Mouse (Mus musculus) hindbrain, postnatal 0 days (tissue): ENCODE results near the gene 4930568D16Rik. TPM values are rescaled to one million over a fixed set of nuclear protein-coding genes. Genes with fewer than 3 reads are reported as not detected.

Experiments used
- ATAC-seq: fragments of 200-750 bp; cut with Nextera tagmentation; 2 replicates; pipeline ENCODE4 v1.8.0; 2017; ENCODE audit warnings: mild to moderate bottlenecking, moderate TSS enrichment, moderate library complexity
- DNase-seq: peaks from one replicate; pipeline ENCODE4 v3.0.0-alpha.2; 2015; ENCODE audit warnings: low spot score
- H3K27ac ChIP-seq: fragments of 300-500 bp; sonication (generic); 2 replicates; pipeline ENCODE4 v1.5.1; 2014; ENCODE audit warnings: mild to moderate bottlenecking
- H3K27me3 ChIP-seq: fragments of 300-500 bp; sonication (generic); 2 replicates; pipeline ENCODE4 v1.6.1; 2014; ENCODE audit warnings: low read length, mixed read lengths; ENCODE audit not compliant: insufficient read depth
- H3K36me3 ChIP-seq: fragments of 300-500 bp; sonication (generic); 2 replicates; pipeline ENCODE4 v1.6.1; 2014; ENCODE audit warnings: low read length, mixed read lengths; ENCODE audit not compliant: insufficient read depth
- H3K4me1 ChIP-seq: fragments of 300-500 bp; sonication (generic); 2 replicates; pipeline ENCODE4 v1.6.1; 2014; ENCODE audit warnings: antibody characterized with exemption, low read length, mixed read lengths; ENCODE audit not compliant: insufficient read depth
- H3K4me2 ChIP-seq: fragments of 300-500 bp; sonication (generic); 2 replicates; pipeline ENCODE4 v1.6.1; 2014; ENCODE audit warnings: low read depth, mild to moderate bottlenecking, low read length, moderate library complexity, mixed read lengths
- H3K4me3 ChIP-seq: fragments of 300-500 bp; sonication (generic); 2 replicates; pipeline ENCODE4 v1.5.1; 2014; ENCODE audit warnings: low read length
- H3K9ac ChIP-seq: fragments of 300-500 bp; sonication (generic); replicated peaks from 2 replicates; pipeline ENCODE4 v1.6.1; 2014; ENCODE audit warnings: mild to moderate bottlenecking, low read length, moderate library complexity, mixed read lengths
- H3K9me3 ChIP-seq: fragments of 300-500 bp; sonication (generic); 2 replicates; pipeline ENCODE4 v1.6.1; 2016; ENCODE audit warnings: low read length, mixed read lengths
- CTCF ChIP-seq: IDR thresholded peaks from 2 replicates; pipeline ENCODE4 v1.5.1; 2016; ENCODE audit warnings: antibody characterized with exemption, control low read depth, low read depth
- WGBS: fragments of 180-500 bp; shearing (Covaris S2); extraction: QIAGEN DNeasy Blood & Tissue Kit; methylation state at CpG from one replicate; pipeline ENCODE4 v1.1.7; 2014; 5-methylcytosine and 5-hydroxymethylcytosine counted together
- polyA plus RNA-seq: library from polyadenylated mRNA; unstranded; fragments of >200 nt; fragmentation: Nextera tagmentation; extraction: Ambion mirVana; gene quantifications from 2 replicates; pipeline ENCODE4 v1.2.1, GENCODE M21; 2015
- total RNA-seq: library from RNA; depleted of rRNA; stranded (reverse); fragments of >200 nt; gene quantifications from 2 replicates; pipeline ENCODE4 v1.2.3, GENCODE M21; 2014

Gene 4930568D16Rik
- total and polyA plus RNA-seq, 2 experiments from 2014 or later, result not detected

DNA sequence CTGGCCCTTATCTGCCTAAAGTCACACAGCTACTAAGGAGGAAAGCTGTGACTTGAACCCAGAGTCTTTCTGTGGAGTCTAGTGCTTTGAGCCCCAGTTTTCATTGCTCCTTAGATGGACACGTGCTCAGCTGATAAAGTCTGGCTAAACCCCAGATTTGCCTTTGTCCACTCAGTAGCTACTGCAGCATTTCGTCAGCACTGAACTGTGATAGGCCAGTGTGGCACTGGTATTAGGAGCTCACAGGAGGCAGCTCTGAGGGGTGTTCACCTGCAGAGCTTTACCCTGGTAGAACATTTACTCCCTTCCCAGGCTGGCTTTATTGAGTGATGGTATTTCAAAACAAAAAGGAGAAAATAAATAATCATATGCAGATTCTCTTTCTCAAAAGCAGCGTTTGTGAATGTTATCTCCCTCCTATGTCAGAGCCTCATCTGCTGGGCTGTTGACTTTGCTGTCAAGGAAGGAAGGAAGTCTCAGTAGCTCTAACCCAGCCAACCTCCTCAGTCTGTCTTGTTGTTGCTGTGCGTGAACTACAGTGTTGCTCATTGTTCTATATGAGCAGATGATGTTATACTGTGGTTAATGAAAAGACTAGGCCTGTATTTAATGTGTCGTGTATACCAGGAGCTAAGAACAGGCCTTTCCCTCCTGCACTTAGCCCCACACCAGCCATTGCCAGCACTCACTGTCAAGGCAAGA, 41.0 kb upstream of the 4930568D16Rik start:
- Histone ChIP-seq H3K4me1 (no peaks in the 10 kb centered on the region), H3K4me3 (no peak overlapping the region), H3K27ac (no peak overlapping the region), H3K36me3 (no peaks in the 10 kb centered on the region), H3K27me3 (no peaks in the 10 kb centered on the region), H3K9me3 (no peaks in the 10 kb centered on the region), H3K9ac (no peak overlapping the region), H3K4me2 (no peak overlapping the region)
- no peak for TF ChIP-seq CTCF
- WGBS, result 80% methylated on average over 5 of the region's 5 CpGs
- ATAC-seq, result no peak
- no peak for DNase-seq

DNA sequence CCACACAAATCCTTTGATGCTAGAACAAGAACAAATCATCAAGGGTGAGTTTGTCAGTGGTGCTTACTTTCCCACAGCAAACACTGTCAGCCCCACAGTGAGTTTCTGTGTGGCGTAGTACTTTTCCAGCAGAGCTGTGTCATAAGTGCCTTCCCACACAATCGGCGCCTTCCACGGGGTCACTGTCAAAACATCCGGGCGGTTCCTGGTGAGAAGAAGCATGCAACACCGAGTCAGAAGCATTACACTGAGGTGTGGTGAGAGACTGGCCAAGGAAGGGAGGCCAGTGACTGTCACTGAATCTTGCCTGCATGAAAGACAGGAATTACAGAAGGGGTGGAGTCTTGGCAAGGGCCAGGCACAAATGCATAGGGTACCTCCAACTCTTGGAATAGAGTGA, 40.3 kb upstream of the 4930568D16Rik start:
- no peak overlapping the region for H3K27ac ChIP-seq
- H3K36me3 ChIP-seq, result no peaks in the 10 kb centered on the region
- no peaks in the 10 kb centered on the region for H3K4me1 ChIP-seq
- no peak for DNase-seq
- 79% methylated on average over 7 of the region's 7 CpGs for WGBS
- no peak for ATAC-seq
- TF ChIP-seq CTCF, result no peak
- H3K9me3 ChIP-seq, result no peaks in the 10 kb centered on the region
- H3K9ac ChIP-seq, result no peak overlapping the region
- no peak overlapping the region for H3K4me3 ChIP-seq
- H3K27me3 ChIP-seq, result no peaks in the 10 kb centered on the region
- H3K4me2 ChIP-seq, result no peak overlapping the region

DNA sequence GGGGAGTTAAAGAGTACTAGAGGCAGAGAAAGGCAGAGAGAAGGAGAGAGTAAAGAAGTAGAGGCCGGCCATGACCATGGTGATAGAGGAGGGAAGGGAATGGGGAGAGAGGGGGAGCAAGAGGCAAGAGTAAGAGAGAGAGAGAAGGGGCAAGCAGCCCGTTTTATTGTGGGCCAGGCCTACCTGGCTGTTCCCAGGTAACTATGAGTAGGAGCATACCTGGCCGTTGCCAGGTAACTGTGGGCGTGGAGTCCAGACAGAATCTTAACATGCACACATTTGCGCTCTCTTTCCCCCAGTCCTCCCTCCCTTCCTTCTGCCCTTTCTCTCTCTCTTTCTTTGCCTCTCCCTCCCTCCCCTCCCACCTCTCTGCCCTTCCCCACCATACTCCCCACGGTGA, 39.7 kb upstream of the 4930568D16Rik start:
- ATAC-seq (no peak), DNase-seq (no peak)
- WGBS, result 89% methylated on average over 6 of the region's 6 CpGs
- no peak overlapping the region for H3K4me2 ChIP-seq
- H3K9me3 ChIP-seq, result no peaks in the 10 kb centered on the region
- no peak overlapping the region for H3K27ac ChIP-seq
- H3K4me1 ChIP-seq, result no peaks in the 10 kb centered on the region
- no peak overlapping the region for H3K9ac ChIP-seq
- H3K36me3 ChIP-seq, result no peaks in the 10 kb centered on the region
- H3K4me3 ChIP-seq, result no peak overlapping the region
- no peak for TF ChIP-seq CTCF
- H3K27me3 ChIP-seq, result no peaks in the 10 kb centered on the region

DNA sequence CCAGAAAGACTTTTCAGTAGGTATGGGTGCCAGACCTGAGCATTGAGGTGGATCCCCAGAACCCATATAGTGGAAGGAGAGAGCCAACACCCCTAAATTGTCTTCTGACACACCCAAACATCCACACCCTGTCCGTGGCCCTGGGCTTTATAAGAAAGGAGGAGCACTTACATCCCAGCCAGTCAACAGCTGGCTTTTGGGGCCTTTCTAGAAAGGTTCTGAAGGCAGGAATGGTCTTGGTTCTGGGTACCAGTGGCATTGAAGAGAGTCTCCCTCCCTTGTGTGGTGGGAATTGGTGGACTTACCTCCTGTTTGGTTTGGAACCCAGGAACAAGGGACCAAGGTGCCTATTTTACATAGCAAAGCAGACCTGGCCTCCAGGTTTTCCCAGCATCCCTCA, 39.1 kb upstream of the 4930568D16Rik start:
- Histone ChIP-seq H3K27me3 (no peaks in the 10 kb centered on the region), H3K4me3 (no peak overlapping the region), H3K9ac (no peak overlapping the region), H3K27ac (no peak overlapping the region), H3K4me1 (no peaks in the 10 kb centered on the region), H3K9me3 (no peaks in the 10 kb centered on the region), H3K4me2 (no peak overlapping the region), H3K36me3 (no peaks in the 10 kb centered on the region)
- DNase-seq (no peak), ATAC-seq (no peak)
- TF ChIP-seq CTCF, result no peak
- WGBS, result 64% methylated on average over 1 of the region's 1 CpGs

DNA sequence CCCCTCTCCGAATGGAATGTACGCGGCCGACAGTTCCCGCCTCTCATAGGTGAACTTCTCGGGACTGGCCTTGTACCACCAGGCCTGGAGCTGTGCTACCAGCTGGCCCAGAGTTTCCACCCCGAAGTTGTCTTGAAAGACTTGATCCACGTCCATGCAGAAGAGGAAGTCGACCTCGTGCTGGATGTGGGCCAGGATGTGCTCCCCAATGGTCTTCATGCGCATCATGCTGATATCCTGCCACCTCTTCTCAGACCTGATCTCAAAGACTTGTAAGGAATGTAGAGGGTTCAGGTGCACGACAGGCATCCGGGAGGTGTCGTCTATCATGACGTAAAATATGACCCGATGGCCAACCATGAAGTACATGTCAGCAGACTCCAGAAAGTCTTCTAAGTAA, 34.9 kb upstream of the 4930568D16Rik start:
- no peaks in the 10 kb centered on the region for H3K27me3 ChIP-seq
- no peak overlapping the region for H3K4me2 ChIP-seq
- no peaks in the 10 kb centered on the region for H3K4me1 ChIP-seq
- no peak overlapping the region for H3K9ac ChIP-seq
- ATAC-seq (no peak), DNase-seq (no peak)
- H3K36me3 ChIP-seq, result no peaks in the 10 kb centered on the region
- no peak for TF ChIP-seq CTCF
- WGBS, result 90% methylated on average over 16 of the region's 16 CpGs
- H3K9me3 ChIP-seq, result no peaks in the 10 kb centered on the region
- H3K4me3 ChIP-seq, result no peak overlapping the region
- H3K27ac ChIP-seq, result no peak overlapping the region

DNA sequence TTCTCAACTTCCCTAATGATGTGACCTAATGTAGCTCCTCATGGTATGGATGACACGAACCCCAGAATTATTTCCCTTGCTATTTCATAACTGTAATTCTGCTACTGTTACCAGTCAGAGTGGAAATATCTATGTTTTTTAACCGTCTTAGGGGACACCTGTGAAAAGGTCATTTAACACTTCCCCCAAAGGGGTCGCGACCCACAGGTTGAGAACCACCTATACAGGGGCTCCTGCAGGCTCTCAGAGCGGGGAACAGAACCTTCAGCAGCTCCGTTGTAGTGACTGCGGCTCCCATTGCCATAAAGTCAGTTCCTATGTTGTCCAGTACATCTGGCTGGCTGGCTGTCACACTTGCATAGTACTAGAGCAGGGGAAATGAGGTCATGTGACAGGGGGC, 33.2 kb upstream of the 4930568D16Rik start:
- Histone ChIP-seq H3K9me3 (no peaks in the 10 kb centered on the region), H3K27ac (no peak overlapping the region), H3K27me3 (no peaks in the 10 kb centered on the region), H3K4me1 (no peaks in the 10 kb centered on the region), H3K36me3 (no peaks in the 10 kb centered on the region), H3K4me3 (no peak overlapping the region), H3K9ac (no peak overlapping the region), H3K4me2 (no peak overlapping the region)
- ATAC-seq (no peak), DNase-seq (no peak)
- WGBS, result 94% methylated on average over 7 of the region's 7 CpGs
- TF ChIP-seq CTCF, result no peak

DNA sequence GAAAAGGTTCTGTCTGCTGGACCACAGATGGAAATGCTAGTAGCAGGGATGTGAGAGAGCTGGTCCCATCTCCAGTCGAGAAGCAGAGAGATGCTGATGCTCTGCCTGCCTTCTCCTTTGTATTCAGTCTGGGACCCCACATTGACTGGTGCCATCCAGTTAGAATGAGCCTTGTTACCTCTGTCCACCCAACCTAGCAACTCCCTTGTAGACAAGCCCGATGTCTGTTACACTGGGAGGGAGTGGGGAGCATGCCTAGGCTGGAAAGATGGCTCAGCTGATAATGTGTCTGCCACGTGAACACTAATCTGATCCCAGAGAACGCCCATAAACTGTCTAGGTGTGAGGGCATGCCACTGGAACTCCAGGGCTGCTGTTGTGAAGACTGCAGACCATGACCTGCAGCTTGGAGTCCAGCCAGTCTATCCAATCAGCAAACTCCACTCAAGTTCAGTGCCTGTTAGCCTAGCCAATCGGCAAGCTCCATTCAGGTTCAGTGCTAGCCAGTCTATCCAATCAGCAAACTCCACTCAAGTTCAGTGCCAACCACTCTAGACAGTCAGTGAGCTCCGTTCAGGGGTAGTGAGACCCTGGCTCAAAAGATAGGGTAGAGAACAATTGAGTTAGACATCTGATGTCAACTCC, 30.8 kb upstream of the 4930568D16Rik start:
- 83% methylated on average over 6 of the region's 6 CpGs for WGBS
- no peaks in the 10 kb centered on the region for H3K36me3 ChIP-seq
- no peak overlapping the region for H3K9ac ChIP-seq
- DNase-seq, result no peak
- TF ChIP-seq CTCF, result no peak
- H3K4me1 ChIP-seq, result no peaks in the 10 kb centered on the region
- no peak for ATAC-seq
- no peaks in the 10 kb centered on the region for H3K9me3 ChIP-seq
- H3K4me3 ChIP-seq, result no peak overlapping the region
- no peak overlapping the region for H3K4me2 ChIP-seq
- H3K27me3 ChIP-seq, result no peaks in the 10 kb centered on the region
- no peak overlapping the region for H3K27ac ChIP-seq
